Mouse (Mus musculus): ENCODE data around the gene Copg1.
"Not testable (repeated sequence)": the region's sequence is repeated elsewhere in the genome, so short reads cannot be mapped to it uniquely, and the experiment has no call there.

Copg1 gene

DNA sequence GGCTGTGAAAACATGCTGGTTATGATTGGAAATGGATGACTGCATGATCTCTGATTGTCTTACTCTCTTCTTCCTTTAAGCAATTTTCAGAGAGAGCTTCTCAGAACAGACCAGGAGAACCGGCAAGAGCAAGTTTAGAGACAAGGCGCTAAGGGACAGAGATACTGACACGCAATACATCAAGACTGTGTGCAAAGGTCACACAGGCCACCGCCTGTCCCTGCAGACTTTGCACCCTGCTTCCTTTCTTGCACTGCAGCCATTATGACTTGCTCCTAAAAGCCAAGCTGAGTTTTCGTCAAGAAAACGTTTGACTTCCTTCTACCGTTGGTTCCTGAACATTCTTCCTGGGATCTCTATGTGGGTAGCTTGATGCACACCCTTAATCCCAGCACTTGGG lies 12.1 kb upstream of the Copg1 start:
- DNase-seq (ENCODE audit: low spot score): no peak

- DNase-seq (ENCODE audit: low spot score): peak; percentile 44
Measured at GRCm38 (mm10) chr6:87876068-87876643, 11.5 kb upstream of the Copg1 start.

- no peak for DNase-seq (ENCODE audit: low spot score)
Measured at GRCm38 (mm10) chr6:87879010-87879409, 8.6 kb upstream of the Copg1 start.

DNA sequence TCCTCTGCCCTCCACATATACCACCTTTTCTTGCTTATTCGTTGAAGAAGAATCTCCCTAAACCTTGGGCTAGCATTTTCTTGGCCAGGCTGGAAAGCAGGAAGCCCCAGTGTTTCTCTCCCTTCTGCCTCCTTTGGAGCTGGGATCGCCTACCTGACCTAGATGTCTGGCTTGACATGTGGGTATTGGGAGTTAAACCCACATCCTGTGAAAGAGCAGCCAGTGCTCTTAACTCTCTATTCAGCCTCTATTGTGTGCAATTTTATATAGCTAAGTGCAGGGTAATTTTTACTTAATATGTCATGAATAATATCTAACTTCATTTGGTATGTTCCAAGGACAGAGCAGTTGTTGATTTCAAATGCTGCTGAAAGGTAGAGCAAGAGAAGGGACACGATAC lies 8.0 kb upstream of the Copg1 start:
- no peak for DNase-seq (ENCODE audit: low spot score)

GRCm38 (mm10) chr6:87882221-87882620 lies 5.4 kb upstream of the Copg1 start:
- no peak for DNase-seq (ENCODE audit: low spot score)

- DNase-seq (ENCODE audit: low spot score): no peak
Measured at GRCm38 (mm10) chr6:87882816-87883215, 4.8 kb upstream of the Copg1 start.

DNA sequence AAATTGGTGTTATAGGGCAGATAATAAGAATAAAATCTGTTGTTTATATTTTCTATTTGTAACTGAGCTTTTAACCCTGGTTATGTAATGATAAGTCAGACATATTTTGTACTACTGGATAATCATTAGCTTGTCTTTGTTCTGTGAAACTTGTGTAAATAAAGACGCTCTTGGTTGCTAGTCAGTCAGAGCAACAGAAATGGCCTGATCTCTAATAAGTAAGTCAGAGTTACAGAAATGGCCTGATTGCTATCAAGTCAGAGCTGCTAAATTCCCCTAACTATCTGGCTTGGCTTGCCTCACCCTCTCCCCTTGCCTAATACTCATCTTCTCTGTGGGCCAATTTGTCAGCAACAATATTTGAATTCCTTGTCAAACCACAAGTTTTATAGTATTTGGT lies 893 bp upstream of the Copg1 start:
- DNase-seq (ENCODE audit: low spot score): no peak

DNA sequence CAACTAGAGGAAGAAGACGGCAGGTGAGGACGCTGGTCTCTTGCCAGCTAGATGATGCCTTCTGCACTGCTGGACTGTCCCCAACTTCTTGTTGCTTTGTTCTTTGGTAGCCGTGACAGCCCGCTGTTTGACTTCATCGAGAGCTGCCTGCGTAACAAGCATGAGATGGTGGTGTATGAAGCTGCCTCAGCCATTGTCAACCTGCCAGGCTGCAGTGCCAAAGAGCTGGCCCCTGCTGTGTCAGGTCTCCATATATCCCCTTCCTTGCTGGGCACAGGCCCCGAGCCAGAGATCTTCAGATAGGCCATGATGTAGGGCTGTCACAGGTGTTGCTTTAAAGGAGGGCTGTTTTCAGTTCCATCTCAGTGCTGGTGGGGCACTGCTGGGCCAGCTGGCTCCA lies 6.3 kb downstream of the Copg1 start:
- no peak for DNase-seq (ENCODE audit: low spot score)

GRCm38 (mm10) chr6:87898028-87898427 lies 10.4 kb downstream of the Copg1 start:
- no peak for DNase-seq (ENCODE audit: low spot score)

- DNase-seq (ENCODE audit: low spot score): no peak
Measured at GRCm38 (mm10) chr6:87906632-87907031, 19.0 kb downstream of the Copg1 start.

DNA sequence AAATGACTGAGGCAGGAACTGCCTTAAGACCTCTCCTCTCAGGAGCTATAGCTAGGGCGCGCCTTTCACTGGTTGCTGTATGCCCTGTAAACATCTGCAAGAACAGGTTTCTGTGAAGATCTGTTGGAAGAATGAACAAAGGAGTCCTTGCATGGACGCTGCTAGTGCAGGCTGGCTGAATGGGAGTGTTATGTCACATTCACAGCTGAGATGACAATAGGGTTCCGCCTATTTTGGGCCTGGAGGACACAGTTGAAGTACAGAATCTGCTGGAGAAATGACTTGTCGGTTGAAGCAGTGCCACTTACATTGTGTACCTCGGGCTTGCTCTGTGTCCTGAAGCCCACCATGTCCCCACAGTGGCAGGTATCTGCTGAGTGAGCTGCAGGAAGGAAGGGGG lies 21.6 kb downstream of the Copg1 start:
- no peak for DNase-seq (ENCODE audit: low spot score)

DNA sequence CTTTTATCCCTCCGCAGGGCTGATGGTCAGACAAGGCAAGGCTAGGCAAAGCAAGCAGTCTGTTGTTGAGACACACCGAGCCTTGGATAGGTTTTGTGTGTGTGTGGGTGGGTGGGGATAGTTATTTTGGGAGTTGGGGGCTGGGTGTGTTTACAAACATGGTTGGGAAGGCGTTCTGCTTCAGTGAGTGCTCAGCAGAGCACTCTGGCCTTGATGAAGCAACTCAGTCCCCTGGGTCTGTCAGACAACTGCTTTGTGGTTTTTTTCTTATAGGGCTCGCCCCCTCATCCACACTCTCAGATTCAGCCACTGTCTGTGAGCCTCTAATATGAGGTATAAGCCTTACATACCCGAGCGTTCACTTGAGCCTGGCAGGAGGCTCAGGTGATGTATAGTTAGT lies 23.9 kb downstream of the Copg1 start:
- no peak for DNase-seq (ENCODE audit: low spot score)

GRCm38 (mm10) chr6:87913661-87914325 lies 26.2 kb downstream of the Copg1 start, which contains the start of gene Hmces:
Gene Hmces, plus strand, starts transcription at chr6:87913935.
- DNase-seq (ENCODE audit: low spot score): peak; percentile 83

GRCm38 (mm10) chr6:87914326-87915102 lies 26.9 kb downstream of the Copg1 start:
- DNase-seq (ENCODE audit: low spot score): peak; percentile 63

DNA sequence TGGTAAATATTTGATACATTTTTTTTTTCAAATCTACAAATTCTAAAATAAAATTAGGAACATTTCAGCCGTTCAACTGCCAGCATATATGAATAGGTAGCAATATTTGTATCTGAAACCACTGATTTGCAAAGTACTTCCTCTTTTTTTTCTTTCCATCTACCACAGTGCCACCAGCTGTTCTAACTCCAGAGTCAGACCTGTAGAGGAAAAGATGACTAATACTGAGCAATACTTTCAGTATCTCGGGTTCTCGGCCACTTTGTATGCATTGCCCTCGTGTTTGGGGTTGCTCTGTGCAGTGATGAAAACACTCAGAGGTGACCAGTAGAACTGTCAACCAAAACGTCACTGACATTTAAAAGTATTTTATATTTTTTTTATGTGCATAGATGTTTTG lies 28.3 kb downstream of the Copg1 start:
- no peak for DNase-seq (ENCODE audit: low spot score)

DNA sequence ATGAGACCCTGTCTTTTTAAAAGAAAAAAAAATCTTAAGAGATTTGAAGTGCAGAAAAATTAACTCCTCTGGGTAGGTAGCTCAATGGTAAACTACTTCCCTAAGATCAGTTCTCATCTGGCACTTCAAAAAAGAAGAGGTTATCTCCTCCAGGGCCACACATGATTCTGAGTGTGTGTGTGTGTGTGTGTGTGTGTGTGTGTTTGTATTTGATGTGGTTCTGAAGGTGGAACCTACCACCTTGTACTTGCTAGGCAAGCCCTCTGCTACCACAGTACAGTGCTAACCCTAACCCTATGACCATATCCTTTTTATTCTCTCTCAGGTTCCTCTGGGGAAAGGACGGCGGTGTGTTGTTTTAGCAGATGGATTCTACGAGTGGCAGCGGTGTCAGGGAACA lies 33.6 kb downstream of the Copg1 start:
- DNase-seq (ENCODE audit: low spot score): no peak

DNA sequence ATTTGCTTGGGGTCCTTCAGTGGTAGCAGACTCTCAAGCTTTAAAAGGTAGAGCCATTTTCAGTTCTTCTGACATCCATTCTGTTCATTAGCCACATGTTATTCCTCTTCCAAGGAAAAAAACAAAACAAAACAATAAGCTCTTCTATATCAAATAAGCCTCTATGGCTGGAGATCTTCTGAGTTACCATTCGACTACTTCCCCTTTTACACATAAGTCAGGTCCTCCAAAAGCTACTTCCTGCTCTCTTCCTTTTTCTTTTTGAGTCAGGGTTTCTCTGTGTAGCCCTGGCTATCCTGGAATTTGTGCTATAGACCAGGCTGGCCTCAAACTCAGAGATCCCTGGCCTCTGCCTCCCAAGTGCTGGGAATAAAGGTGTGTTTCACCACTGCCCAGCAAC lies 36.0 kb downstream of the Copg1 start:
- DNase-seq (ENCODE audit: low spot score): no peak

DNA sequence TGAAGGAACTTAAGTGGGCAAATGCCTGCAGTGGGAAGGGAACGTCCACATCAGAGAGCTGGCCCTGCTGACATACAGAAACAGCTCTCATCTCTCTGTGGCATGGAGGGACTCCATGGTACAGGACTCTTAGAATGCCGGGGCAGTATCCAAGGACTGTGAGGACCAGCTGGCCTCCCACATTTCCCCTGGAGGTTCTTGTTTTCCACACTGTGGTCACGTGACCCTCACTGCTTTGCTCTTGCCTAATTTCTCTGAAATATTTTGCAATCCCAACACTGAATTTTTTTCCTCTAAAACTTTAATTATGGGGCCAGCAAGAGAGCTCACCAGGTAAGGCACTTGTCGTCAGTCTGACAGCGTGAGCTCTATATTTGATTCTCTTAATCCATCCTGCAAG lies 47.4 kb downstream of the Copg1 start:
- DNase-seq (ENCODE audit: low spot score): no peak

DNA sequence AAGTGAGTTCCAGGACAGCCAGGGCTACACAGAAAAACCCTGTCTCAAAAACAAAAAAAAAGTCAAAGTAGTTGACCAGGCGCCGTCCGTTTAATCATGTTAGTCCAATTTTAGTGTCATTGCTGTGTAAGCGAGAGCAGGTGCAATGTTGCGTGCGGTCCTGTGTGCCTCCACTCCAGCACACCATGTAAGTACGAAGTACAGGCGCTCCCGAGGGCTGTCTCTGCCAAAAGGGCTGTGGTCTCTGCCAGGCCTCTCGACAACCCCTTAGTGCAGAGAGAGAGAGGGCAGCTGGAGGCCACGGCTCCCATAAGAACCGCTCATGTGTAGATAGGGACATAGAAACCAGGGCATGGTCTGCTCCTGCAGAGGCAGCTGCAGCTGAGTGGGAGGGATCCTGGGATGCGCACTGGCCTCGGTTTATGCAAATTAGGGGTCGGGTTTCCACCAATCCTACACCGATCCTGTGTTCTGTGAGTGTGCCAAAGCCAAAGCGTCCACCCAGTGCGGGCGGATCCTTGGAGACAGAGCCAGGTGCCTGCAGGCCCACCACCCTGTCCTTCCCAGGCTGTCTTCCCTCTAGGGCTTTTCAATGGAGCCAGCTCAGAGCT lies 49.7 kb downstream of the Copg1 start:
- DNase-seq (ENCODE audit: low spot score): peak; percentile 68

DNA sequence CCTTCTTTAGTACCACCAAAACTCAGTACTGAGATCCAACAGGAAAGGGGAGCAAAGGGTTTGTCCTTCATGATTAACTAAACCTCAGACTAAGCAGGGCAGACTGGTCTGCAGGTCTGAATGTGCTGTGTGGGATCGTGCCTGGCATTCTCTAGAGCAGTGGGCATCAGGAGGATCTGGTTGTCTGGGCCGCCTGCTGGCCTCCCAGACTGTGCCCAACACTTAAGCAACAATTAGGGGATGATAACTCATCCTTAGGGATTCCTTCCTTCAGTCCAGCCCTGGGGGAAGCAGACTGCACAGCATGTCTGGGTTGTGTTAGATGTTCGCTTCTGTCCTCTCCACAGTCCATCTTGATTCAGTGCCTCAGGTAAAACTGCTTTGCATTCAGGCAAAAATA lies 51.3 kb downstream of the Copg1 start:
- no peak for DNase-seq (ENCODE audit: low spot score)

DNA sequence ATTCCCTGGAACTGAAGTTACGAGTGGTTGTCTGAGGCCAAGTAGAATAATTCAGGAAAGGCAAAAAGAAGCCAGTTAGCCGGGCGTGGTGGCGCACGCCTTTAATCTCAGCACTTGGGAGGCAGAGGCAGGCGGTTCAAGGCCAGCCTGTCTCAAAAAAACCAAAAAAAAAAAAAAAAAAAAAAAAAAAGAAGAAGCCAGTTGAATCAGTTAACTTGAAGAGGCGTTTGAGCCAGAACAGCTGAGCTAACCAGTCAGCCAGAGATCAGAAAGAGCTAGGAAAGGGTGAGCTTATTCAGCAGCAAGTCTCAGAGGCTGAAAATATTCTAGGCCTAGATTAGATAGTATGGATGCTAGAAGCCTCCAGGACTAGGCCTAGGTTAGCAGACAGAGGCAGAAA lies 54.6 kb downstream of the Copg1 start:
- no peak for DNase-seq (ENCODE audit: low spot score)

DNA sequence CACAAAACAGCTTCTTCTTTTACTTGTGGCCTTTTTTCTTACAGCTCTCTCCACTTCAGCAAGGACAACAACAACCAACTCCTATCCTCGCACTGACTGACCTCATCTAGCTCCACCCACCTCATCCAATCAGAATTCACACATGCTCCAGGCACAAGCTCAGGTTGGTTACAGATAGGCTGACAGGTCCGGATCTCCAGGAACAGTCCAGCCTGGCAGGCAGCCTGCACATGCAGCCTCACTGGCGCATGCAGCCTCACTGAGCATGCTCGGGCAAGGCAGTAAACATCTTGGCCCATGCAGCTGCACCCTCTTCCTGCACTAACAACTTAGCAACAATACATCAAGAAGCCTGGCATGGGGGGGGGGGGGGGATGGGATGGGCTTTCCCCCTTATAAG lies 74.8 kb downstream of the Copg1 start:
- not testable (repeated sequence) for DNase-seq (ENCODE audit: low spot score)

Data from testis, postnatal 14 days (tissue).